Mouse (Mus musculus): Measurements from ENCODE around the gene Necab3. TPM values are rescaled to one million over a fixed set of nuclear protein-coding genes. Genes with fewer than 3 reads are reported as not detected.

Gene Necab3
- total and polyA plus RNA-seq, 3 experiments = 6.8 to 13.0 (median 11.6) TPM

- ATAC-seq (ENCODE audit: extremely low read depth, insufficient number of reproducible peaks, low FRiP score, poor library complexity, severe bottlenecking) = no peak
- DNase-seq (ENCODE audit: low spot score) = no peak
Measured at GRCm38 (mm10) chr2:154586405-154586804, 27.7 kb upstream of the Necab3 start.

GRCm38 (mm10) chr2:154584931-154585601 is 26.4 kb upstream of the Necab3 start:
- H3K4me1 ChIP-seq (ENCODE audit: insufficient read depth, low read depth, low read length) = peaks cover 38% of the 10 kb centered on the region
- H3K4me3 ChIP-seq (ENCODE audit: low read depth, low read length) = no peak overlapping the region
- DNase-seq (ENCODE audit: low spot score) = no peak
- no peak for TF ChIP-seq CTCF (IDR thresholded peaks at IDR 0.05; ENCODE audit: low read depth, low read length)
- TF ChIP-seq POLR2AphosphoS5 (IDR thresholded peaks at IDR 0.05; ENCODE audit: insufficient replicate concordance, low read depth, low read length) = no peak
- TF ChIP-seq GATA2 (IDR thresholded peaks at IDR 0.05; ENCODE audit: borderline replicate concordance, low read depth, low read length) = no peak
- no peak for TF ChIP-seq GATA1 (IDR thresholded peaks at IDR 0.05; ENCODE audit: borderline replicate concordance, low read length)
- no peak for TF ChIP-seq TAL1 (conservative IDR thresholded peaks at IDR 0.05; ENCODE audit: low read depth, low read length)
- no peaks in the 10 kb centered on the region for H3K9me3 ChIP-seq (replicated peaks)
- H3K36me3 ChIP-seq (replicated peaks) = peaks cover 28% of the 10 kb centered on the region
- ATAC-seq (ENCODE audit: extremely low read depth, insufficient number of reproducible peaks, low FRiP score, poor library complexity, severe bottlenecking) = no peak
- H3K27me3 ChIP-seq (ENCODE audit: insufficient read depth, low read length) = no peaks in the 10 kb centered on the region; the same call in 1 of the 2 replicates

More at GRCm38 (mm10) chr2:154586405-154586804, 27.7 kb upstream of the Necab3 start:
- no peak overlapping the region for H3K4me3 ChIP-seq (ENCODE audit: low read depth, low read length)
- H3K9me3 ChIP-seq (replicated peaks) = no peaks in the 10 kb centered on the region
- H3K36me3 ChIP-seq (replicated peaks) = peaks cover 32% of the 10 kb centered on the region
- peaks cover 36% of the 10 kb centered on the region for H3K4me1 ChIP-seq (ENCODE audit: insufficient read depth, low read depth, low read length)
- TF ChIP-seq TAL1 (conservative IDR thresholded peaks at IDR 0.05; ENCODE audit: low read depth, low read length) (no peak), GATA1 (IDR thresholded peaks at IDR 0.05; ENCODE audit: borderline replicate concordance, low read length) (no peak), CTCF (IDR thresholded peaks at IDR 0.05; ENCODE audit: low read depth, low read length) (peak; percentile 54), GATA2 (IDR thresholded peaks at IDR 0.05; ENCODE audit: borderline replicate concordance, low read depth, low read length) (no peak), POLR2AphosphoS5 (IDR thresholded peaks at IDR 0.05; ENCODE audit: insufficient replicate concordance, low read depth, low read length) (no peak)
- no peaks in the 10 kb centered on the region for H3K27me3 ChIP-seq (ENCODE audit: insufficient read depth, low read length)

GRCm38 (mm10) chr2:154583906-154584872 is 25.5 kb upstream of the Necab3 start:
- Histone ChIP-seq H3K36me3 (replicated peaks) (peaks cover 24% of the 10 kb centered on the region), H3K9me3 (replicated peaks) (no peaks in the 10 kb centered on the region), H3K4me1 (ENCODE audit: insufficient read depth, low read depth, low read length) (peaks cover 40% of the 10 kb centered on the region), H3K27me3 (ENCODE audit: insufficient read depth, low read length) (no peaks in the 10 kb centered on the region; the same call in 1 of the 2 replicates), H3K4me3 (ENCODE audit: low read depth, low read length) (no peak overlapping the region; the same call in 1 of the 2 replicates)
- TF ChIP-seq CTCF (IDR thresholded peaks at IDR 0.05; ENCODE audit: low read depth, low read length) (no peak), POLR2AphosphoS5 (IDR thresholded peaks at IDR 0.05; ENCODE audit: insufficient replicate concordance, low read depth, low read length) (no peak), GATA1 (IDR thresholded peaks at IDR 0.05; ENCODE audit: borderline replicate concordance, low read length) (no peak), GATA2 (IDR thresholded peaks at IDR 0.05; ENCODE audit: borderline replicate concordance, low read depth, low read length) (no peak), TAL1 (conservative IDR thresholded peaks at IDR 0.05; ENCODE audit: low read depth, low read length) (peak; percentile 34; the same call in 1 of the 2 replicates)
- DNase-seq (ENCODE audit: low spot score) (peak; percentile 60), ATAC-seq (ENCODE audit: extremely low read depth, insufficient number of reproducible peaks, low FRiP score, poor library complexity, severe bottlenecking) (peak; percentile 86)

GRCm38 (mm10) chr2:154581421-154581820 is 22.7 kb upstream of the Necab3 start:
- DNase-seq (ENCODE audit: low spot score) (no peak), ATAC-seq (ENCODE audit: extremely low read depth, insufficient number of reproducible peaks, low FRiP score, poor library complexity, severe bottlenecking) (no peak)
- TF ChIP-seq GATA2 (IDR thresholded peaks at IDR 0.05; ENCODE audit: borderline replicate concordance, low read depth, low read length) = no peak
- TF ChIP-seq POLR2AphosphoS5 (IDR thresholded peaks at IDR 0.05; ENCODE audit: insufficient replicate concordance, low read depth, low read length) = no peak
- TF ChIP-seq TAL1 (conservative IDR thresholded peaks at IDR 0.05; ENCODE audit: low read depth, low read length) = no peak
- TF ChIP-seq CTCF (IDR thresholded peaks at IDR 0.05; ENCODE audit: low read depth, low read length) = no peak
- no peak for TF ChIP-seq GATA1 (IDR thresholded peaks at IDR 0.05; ENCODE audit: borderline replicate concordance, low read length)
- H3K4me3 ChIP-seq (ENCODE audit: low read depth, low read length) = no peak overlapping the region
- peaks cover 4% of the 10 kb centered on the region for H3K36me3 ChIP-seq (replicated peaks)
- H3K4me1 ChIP-seq (ENCODE audit: insufficient read depth, low read depth, low read length) = peaks cover 40% of the 10 kb centered on the region
- H3K27me3 ChIP-seq (ENCODE audit: insufficient read depth, low read length) = no peaks in the 10 kb centered on the region; the same call in 1 of the 2 replicates
- no peaks in the 10 kb centered on the region for H3K9me3 ChIP-seq (replicated peaks)

- H3K4me1 ChIP-seq (ENCODE audit: insufficient read depth, low read depth, low read length) = peaks cover 40% of the 10 kb centered on the region
- H3K4me3 ChIP-seq (ENCODE audit: low read depth, low read length) = no peak overlapping the region
- no peaks in the 10 kb centered on the region for H3K36me3 ChIP-seq (replicated peaks)
- no peaks in the 10 kb centered on the region; the same call in 1 of the 2 replicates for H3K27me3 ChIP-seq (ENCODE audit: insufficient read depth, low read length)
- no peaks in the 10 kb centered on the region for H3K9me3 ChIP-seq (replicated peaks)
- no peak for TF ChIP-seq POLR2AphosphoS5 (IDR thresholded peaks at IDR 0.05; ENCODE audit: insufficient replicate concordance, low read depth, low read length)
- no peak for ATAC-seq (ENCODE audit: extremely low read depth, insufficient number of reproducible peaks, low FRiP score, poor library complexity, severe bottlenecking)
- no peak for DNase-seq (ENCODE audit: low spot score)
Measured at GRCm38 (mm10) chr2:154580586-154580985, 21.9 kb upstream of the Necab3 start.

- DNase-seq (ENCODE audit: low spot score) (no peak), ATAC-seq (ENCODE audit: extremely low read depth, insufficient number of reproducible peaks, low FRiP score, poor library complexity, severe bottlenecking) (no peak)
- no peaks in the 10 kb centered on the region; the same call in 1 of the 2 replicates for H3K27me3 ChIP-seq (ENCODE audit: insufficient read depth, low read length)
- H3K4me3 ChIP-seq (ENCODE audit: low read depth, low read length) = no peak overlapping the region
- peaks cover 28% of the 10 kb centered on the region for H3K4me1 ChIP-seq (ENCODE audit: insufficient read depth, low read depth, low read length)
- no peaks in the 10 kb centered on the region for H3K36me3 ChIP-seq (replicated peaks)
- no peak for TF ChIP-seq POLR2AphosphoS5 (IDR thresholded peaks at IDR 0.05; ENCODE audit: insufficient replicate concordance, low read depth, low read length)
- TF ChIP-seq GATA2 (IDR thresholded peaks at IDR 0.05; ENCODE audit: borderline replicate concordance, low read depth, low read length) = no peak
- TF ChIP-seq TAL1 (conservative IDR thresholded peaks at IDR 0.05; ENCODE audit: low read depth, low read length) = no peak
- TF ChIP-seq GATA1 (IDR thresholded peaks at IDR 0.05; ENCODE audit: borderline replicate concordance, low read length) = no peak
- TF ChIP-seq CTCF (IDR thresholded peaks at IDR 0.05; ENCODE audit: low read depth, low read length) = no peak
- no peaks in the 10 kb centered on the region for H3K9me3 ChIP-seq (replicated peaks)
Measured at GRCm38 (mm10) chr2:154577744-154578067, 19.0 kb upstream of the Necab3 start.
